Comparison of ENCODE assay signal across 11 mouse cellular contexts in the genomic region with DNA sequence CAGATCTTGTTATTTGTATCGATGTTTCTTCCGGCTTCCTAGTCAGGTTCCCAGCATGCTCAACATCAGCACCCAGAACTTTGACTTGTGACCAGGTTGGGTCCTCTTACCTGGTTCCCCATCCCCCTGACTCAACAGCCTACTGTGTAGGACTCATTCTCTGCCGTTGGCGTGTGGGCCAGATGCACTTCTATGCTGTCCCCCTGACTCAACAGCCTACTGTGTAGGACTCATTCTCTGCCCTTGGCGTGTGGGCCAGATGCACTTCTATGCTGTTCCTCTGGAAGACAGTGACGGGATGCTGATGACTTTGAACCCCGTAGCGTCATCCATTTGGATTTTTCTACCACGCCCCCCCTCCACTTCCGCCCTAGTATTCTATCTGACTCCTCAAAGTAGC.
DNase-seq lines count a peak whose midpoint lies in the region; ATAC-seq lines count a peak whose summit lies in the region.
"Had no signal": no experiment of that assay in that cellular context is flagged by ENCODE, and none has a peak within 500 bp of the region (broad histone marks: within the 10 kb centered on the region; RNA-seq: fewer than 3 reads in every experiment).

No protein-coding gene starts in this region.

- H3K9ac ChIP-seq in forebrain, embryonic 11.5 days (ENCODE audit: low read length): no peak overlapping the region
- no peak overlapping the region for H3K9ac ChIP-seq in liver, embryonic 12.5 days
- H3K9ac ChIP-seq: embryonic facial prominence, embryonic 12.5 days; limb, embryonic 12.5 days had no signal

- no peaks in the 10 kb centered on the region for H3K4me1 ChIP-seq in forebrain, embryonic 11.5 days (replicated peaks; ENCODE audit: control insufficient read depth, insufficient read depth, low read length)
- H3K4me1 ChIP-seq in liver, embryonic 12.5 days: no peaks in the 10 kb centered on the region
- H3K4me1 ChIP-seq: embryonic facial prominence, embryonic 12.5 days; limb, embryonic 12.5 days had no signal

- 96% methylated on average over 10 of the region's 10 CpGs for WGBS in forebrain, embryonic 11.5 days
- 83% methylated on average over 10 of the region's 10 CpGs for WGBS in liver, embryonic 12.5 days (ENCODE audit: insufficient replicate concordance)

- ATAC-seq in forebrain, embryonic 11.5 days (replicated peaks; ENCODE audit: low FRiP score): no peak
- no peak for ATAC-seq in liver, embryonic 12.5 days

- H3K27ac ChIP-seq in forebrain, embryonic 11.5 days (ENCODE audit: low read depth, low read length): no peak overlapping the region
- no peak overlapping the region for H3K27ac ChIP-seq in liver, embryonic 12.5 days
- H3K27ac ChIP-seq: embryonic facial prominence, embryonic 12.5 days; limb, embryonic 12.5 days had no signal

- H3K27me3 ChIP-seq in forebrain, embryonic 11.5 days (ENCODE audit: control insufficient read depth, insufficient read depth, low read length): no peaks in the 10 kb centered on the region
- no peaks in the 10 kb centered on the region for H3K27me3 ChIP-seq in liver, embryonic 12.5 days (replicated peaks)
- H3K27me3 ChIP-seq: embryonic facial prominence, embryonic 12.5 days; limb, embryonic 12.5 days had no signal

- H3K4me2 ChIP-seq in forebrain, embryonic 11.5 days (ENCODE audit: low read depth, low read length, severe bottlenecking): no peak overlapping the region
- H3K4me2 ChIP-seq in liver, embryonic 12.5 days: no peak overlapping the region
- H3K4me2 ChIP-seq: embryonic facial prominence, embryonic 12.5 days; limb, embryonic 12.5 days had no signal

- peak; percentile 80 to 83 for DNase-seq in B cell, adult 2 months
- DNase-seq in adrenal gland, postnatal 36 days: peak; percentile 80 to 81
- peak; percentile 100 for DNase-seq in gastrocnemius, postnatal 4 days (ENCODE audit: low spot score in 2 of 2)
- DNase-seq in layer of hippocampus, postnatal 36 days: peak; percentile 90
- peak; percentile 92 to 97 for DNase-seq in right cerebral cortex, adult 2 months (ENCODE audit: low spot score in 2 of 2)
- DNase-seq in urinary bladder, postnatal 4 days (ENCODE audit: low spot score in 2 of 2): peak; percentile 99 to 100
- no peak for DNase-seq in forebrain, embryonic 11.5 days (ENCODE audit: low spot score)

- H3K9me3 ChIP-seq in forebrain, embryonic 11.5 days (ENCODE audit: control insufficient read depth, low read length): no peaks in the 10 kb centered on the region
- H3K9me3 ChIP-seq in liver, embryonic 12.5 days (replicated peaks): no peaks in the 10 kb centered on the region
- H3K9me3 ChIP-seq: embryonic facial prominence, embryonic 12.5 days; limb, embryonic 12.5 days had no signal

- H3K4me3 ChIP-seq in forebrain, embryonic 11.5 days (ENCODE audit: low read depth, low read length): no peak overlapping the region
- H3K4me3 ChIP-seq in liver, embryonic 12.5 days: no peak overlapping the region
- H3K4me3 ChIP-seq: embryonic facial prominence, embryonic 12.5 days; limb, embryonic 12.5 days had no signal

- H3K36me3 ChIP-seq in forebrain, embryonic 11.5 days (ENCODE audit: control insufficient read depth, insufficient read depth, low read length): no peaks in the 10 kb centered on the region
- no peaks in the 10 kb centered on the region for H3K36me3 ChIP-seq in liver, embryonic 12.5 days
- H3K36me3 ChIP-seq: embryonic facial prominence, embryonic 12.5 days; G1E; limb, embryonic 12.5 days had no signal
